18 mouse cellular contexts compared by ENCODE assay signal in the genomic region with DNA sequence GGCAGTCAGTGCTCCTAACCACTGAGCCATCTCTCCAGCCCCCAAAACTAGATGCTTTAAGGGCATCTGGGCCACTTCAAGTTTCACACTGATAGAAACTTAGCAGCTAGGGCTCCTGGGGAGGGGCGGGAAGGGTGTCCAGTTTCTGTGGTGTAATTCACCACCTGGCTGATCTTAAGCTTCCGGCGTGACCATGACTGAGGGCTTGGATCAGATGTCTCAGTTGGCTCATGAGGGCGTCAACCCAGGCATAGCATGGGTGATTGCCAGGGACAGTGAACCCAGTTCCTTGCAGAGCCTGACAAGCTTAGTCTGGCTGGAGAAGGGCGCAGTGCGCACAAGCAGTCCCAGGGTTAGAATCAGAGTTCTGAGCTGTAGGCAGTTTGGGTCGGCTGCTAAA. TPM values are rescaled to one million over a fixed set of nuclear protein-coding genes. Genes with fewer than 3 reads are reported as not detected.
"Had no signal": no experiment of that assay in that cellular context is flagged by ENCODE, and none has a peak within 500 bp of the region (broad histone marks: within the 10 kb centered on the region; RNA-seq: fewer than 3 reads in every experiment).

No protein-coding gene starts in this region.

- H3K27me3 ChIP-seq: liver, embryonic 13.5 days; stomach, embryonic 15.5 days had no signal

- DNase-seq: kidney, adult 8-10 months; kidney, postnatal 10 days; kidney, postnatal 36 days; layer of hippocampus, postnatal 36 days; liver, embryonic 13.5 days; lung, adult 2 months; lung, postnatal 14 days; lung, postnatal 4 days; retina, postnatal 1 day; right cerebral cortex, postnatal 25 days; thymus, postnatal 36 days had no signal

- H3K36me3 ChIP-seq: kidney, embryonic 15.5 days; liver, embryonic 13.5 days; midbrain, embryonic 13.5 days; neural tube, embryonic 13.5 days; stomach, embryonic 15.5 days had no signal

- H3K4me1 ChIP-seq: kidney, embryonic 15.5 days; liver, embryonic 13.5 days; midbrain, embryonic 13.5 days had no signal

- ATAC-seq: midbrain, embryonic 13.5 days; midbrain, embryonic 16.5 days had no signal

- H3K9me3 ChIP-seq: kidney, embryonic 15.5 days; liver, embryonic 13.5 days; midbrain, embryonic 13.5 days; neural tube, embryonic 13.5 days; stomach, embryonic 15.5 days had no signal

- H3K4me3 ChIP-seq: kidney, embryonic 15.5 days; left cerebral cortex, adult 2 months; liver, embryonic 13.5 days; midbrain, embryonic 13.5 days; myocyte; neural tube, embryonic 13.5 days; stomach, embryonic 15.5 days had no signal

- H3K27ac ChIP-seq: kidney, embryonic 15.5 days; left cerebral cortex, adult 2 months; liver, embryonic 13.5 days; midbrain, embryonic 13.5 days; neural tube, embryonic 13.5 days; stomach, embryonic 15.5 days had no signal

RNA-seq across cellular contexts. Expression of gene Irf8, which starts 42.9 kb away (rescaled TPM):
- polyA plus RNA-seq: myocyte had no signal
